Mouse (Mus musculus) liver, postnatal 0 days (tissue): ENCODE data around the gene Dmtf1. TPM values are rescaled to one million over a fixed set of nuclear protein-coding genes. Genes with fewer than 3 reads are reported as not detected.

Experiments used
- ATAC-seq: fragments of 200-750 bp; cut with Nextera tagmentation; 2 replicates; pipeline ENCODE4 v1.8.0; 2017; ENCODE audit warnings: mild to moderate bottlenecking, moderate library complexity
- DNase-seq: peaks from one replicate; pipeline ENCODE4 v3.0.0-alpha.2; 2016
- H3K27ac ChIP-seq: fragments of 300-500 bp; sonication (generic); 2 replicates; pipeline ENCODE4 v1.5.1; 2014; ENCODE audit warnings: antibody characterized with exemption, moderate library complexity, mild to moderate bottlenecking, low read depth
- H3K27me3 ChIP-seq: fragments of 300-500 bp; sonication (generic); 2 replicates; pipeline ENCODE4 v1.6.1; 2014; ENCODE audit warnings: low read length, control low read depth, mixed read lengths; ENCODE audit not compliant: insufficient read depth
- H3K36me3 ChIP-seq: fragments of 300-500 bp; sonication (generic); replicated peaks from 2 replicates; pipeline ENCODE4 v1.6.1; 2014; ENCODE audit warnings: mild to moderate bottlenecking, control low read depth, low read length, moderate library complexity, mixed read lengths; ENCODE audit not compliant: insufficient read depth
- H3K4me1 ChIP-seq: fragments of 300-500 bp; sonication (generic); 2 replicates; pipeline ENCODE4 v1.6.1; 2014; ENCODE audit warnings: antibody characterized with exemption, mild to moderate bottlenecking, control low read depth; ENCODE audit not compliant: insufficient read depth
- H3K4me2 ChIP-seq: fragments of 300-500 bp; sonication (generic); 2 replicates; pipeline ENCODE4 v1.6.1; 2014; ENCODE audit warnings: low read depth, mild to moderate bottlenecking, low read length, moderate library complexity, mixed read lengths
- H3K4me3 ChIP-seq: fragments of 300-500 bp; sonication (generic); 2 replicates; pipeline ENCODE4 v1.5.1; 2014; ENCODE audit warnings: low read depth, low read length
- H3K9ac ChIP-seq: fragments of 300-500 bp; sonication (generic); replicated peaks from 2 replicates; pipeline ENCODE4 v1.6.1; 2014; ENCODE audit warnings: mild to moderate bottlenecking, moderate library complexity
- H3K9me3 ChIP-seq: fragments of 300-500 bp; sonication (generic); 2 replicates; pipeline ENCODE4 v1.6.1; 2016; ENCODE audit warnings: mild to moderate bottlenecking, control low read depth, low read length, mixed read lengths
- CTCF ChIP-seq: sonication (generic); IDR thresholded peaks from 2 replicates; pipeline ENCODE4 v1.5.1; 2016; ENCODE audit warnings: antibody characterized with exemption, low read depth
- EP300 ChIP-seq: IDR thresholded peaks from 2 replicates; pipeline ENCODE4 v1.6.1; 2016; ENCODE audit warnings: antibody characterized with exemption, low read depth, mild to moderate bottlenecking
- WGBS: fragments of 180-500 bp; shearing (Covaris S2); extraction: QIAGEN DNeasy Blood & Tissue Kit; methylation state at CpG from one replicate; pipeline ENCODE4 v1.1.7; 2014; ENCODE audit not compliant: insufficient replicate concordance; 5-methylcytosine and 5-hydroxymethylcytosine counted together
- polyA plus RNA-seq: library from polyadenylated mRNA; unstranded; fragments of >200 nt; fragmentation: Nextera tagmentation; extraction: Ambion mirVana; gene quantifications from 2 replicates; pipeline ENCODE4 v1.2.1, GENCODE M21; 2015

Dmtf1 gene
- polyA plus RNA-seq, 1 experiment from 2014 or later = 7.6 TPM

- Histone ChIP-seq H3K27ac (no peak overlapping the region), H3K36me3 (no peaks in the 10 kb centered on the region), H3K9me3 (peaks cover 3% of the 10 kb centered on the region; the same call in 1 of the 2 replicates), H3K9ac (no peak overlapping the region), H3K27me3 (peaks cover 17% of the 10 kb centered on the region; the same call in 1 of the 2 replicates), H3K4me1 (peaks cover 27% of the 10 kb centered on the region), H3K4me2 (peak overlapping the region; percentile 93; the same call in 1 of the 2 replicates), H3K4me3 (no peak overlapping the region)
- WGBS = 71% methylated on average over 2 of the region's 2 CpGs
- ATAC-seq (no peak), DNase-seq (no peak)
- TF ChIP-seq EP300 = no peak
- TF ChIP-seq CTCF = no peak
Observed at GRCm38 (mm10) chr5:9102696-9103095, 58.9 kb downstream of the Dmtf1 start.

GRCm38 (mm10) chr5:9100849-9101801, 60.5 kb downstream of the Dmtf1 start:
- TF ChIP-seq CTCF (no peak), EP300 (no peak)
- WGBS = 2% methylated on average over 49 of the region's 83 CpGs
- Histone ChIP-seq H3K27me3 (peaks cover 17% of the 10 kb centered on the region; the same call in 1 of the 2 replicates), H3K36me3 (no peaks in the 10 kb centered on the region), H3K9ac (peak overlapping the region; percentile 91), H3K4me2 (peak overlapping the region; percentile 93), H3K9me3 (peaks cover 3% of the 10 kb centered on the region), H3K4me3 (peak overlapping the region; percentile 94), H3K4me1 (peaks cover 17% of the 10 kb centered on the region), H3K27ac (peak overlapping the region; percentile 92)
- peak; percentile 77 for DNase-seq
- peak; percentile 82 for ATAC-seq

- under 1% methylated on average over 55 of the region's 59 CpGs for WGBS
- Histone ChIP-seq H3K4me3 (peak within 1 kb of the TSS; percentile 94), H3K4me1 (peaks cover 17% of the 10 kb centered on the region), H3K27me3 (peaks cover 17% of the 10 kb centered on the region; the same call in 1 of the 2 replicates), H3K27ac (peak within 1 kb of the TSS; percentile 92), H3K36me3 (no peaks in the 10 kb centered on the region), H3K9me3 (peaks cover 3% of the 10 kb centered on the region), H3K9ac (peak within 1 kb of the TSS; percentile 91), H3K4me2 (peak within 1 kb of the TSS; percentile 93)
- DNase-seq = peak; percentile 87
- no peak for TF ChIP-seq CTCF
- TF ChIP-seq EP300 = no peak
- peak; percentile 93 for ATAC-seq
Observed at GRCm38 (mm10) chr5:9100207-9100848, 61.2 kb downstream of the Dmtf1 start, which contains the start of gene Tmem243. Tmem243 (plus strand) TSS chr5:9100668.

GRCm38 (mm10) chr5:9093490-9093889, 68.1 kb downstream of the Dmtf1 start:
- H3K4me3 ChIP-seq = no peak overlapping the region
- no peak overlapping the region for H3K4me2 ChIP-seq
- no peak for ATAC-seq
- H3K27me3 ChIP-seq = no peaks in the 10 kb centered on the region
- no peak overlapping the region for H3K9ac ChIP-seq
- 47% methylated on average over 4 of the region's 4 CpGs for WGBS
- no peak for TF ChIP-seq EP300
- no peak for TF ChIP-seq CTCF
- DNase-seq = no peak
- H3K27ac ChIP-seq = no peak overlapping the region
- no peaks in the 10 kb centered on the region for H3K4me1 ChIP-seq
- peaks cover 3% of the 10 kb centered on the region for H3K9me3 ChIP-seq
- no peaks in the 10 kb centered on the region for H3K36me3 ChIP-seq

- Histone ChIP-seq H3K36me3 (no peaks in the 10 kb centered on the region), H3K9ac (no peak overlapping the region), H3K27ac (no peak overlapping the region), H3K4me2 (no peak overlapping the region), H3K4me1 (no peaks in the 10 kb centered on the region), H3K4me3 (no peak overlapping the region), H3K27me3 (no peaks in the 10 kb centered on the region), H3K9me3 (no peaks in the 10 kb centered on the region; the same call in 1 of the 2 replicates)
- no peak for TF ChIP-seq CTCF
- no peak for TF ChIP-seq EP300
- DNase-seq (no peak), ATAC-seq (no peak)
- WGBS = 73% methylated on average over 1 of the region's 1 CpGs
Observed at GRCm38 (mm10) chr5:9092716-9093115, 68.9 kb downstream of the Dmtf1 start.

- H3K27ac ChIP-seq = no peak overlapping the region
- H3K4me1 ChIP-seq = no peaks in the 10 kb centered on the region; the same call in 1 of the 2 replicates
- WGBS = 70% methylated on average over 6 of the region's 6 CpGs
- no peak for TF ChIP-seq EP300
- no peak for TF ChIP-seq CTCF
- H3K4me2 ChIP-seq = no peak overlapping the region
- DNase-seq (no peak), ATAC-seq (no peak)
- H3K27me3 ChIP-seq = no peaks in the 10 kb centered on the region
- no peaks in the 10 kb centered on the region for H3K36me3 ChIP-seq
- H3K4me3 ChIP-seq = no peak overlapping the region
- H3K9me3 ChIP-seq = no peaks in the 10 kb centered on the region
- no peak overlapping the region for H3K9ac ChIP-seq
Observed at GRCm38 (mm10) chr5:9090493-9091106, 71.0 kb downstream of the Dmtf1 start.
